Mouse (Mus musculus) lung, postnatal 0 days (tissue): Measurements from ENCODE around the gene Aipl1.

Source experiments
- CTCF ChIP-seq: IDR thresholded peaks from 2 replicates; pipeline ENCODE4 v1.5.1; 2016; ENCODE audit warnings: antibody characterized with exemption, mild to moderate bottlenecking
- EP300 ChIP-seq: IDR thresholded peaks from 2 replicates; pipeline ENCODE4 v1.6.1; 2016; ENCODE audit warnings: antibody characterized with exemption, mild to moderate bottlenecking, control low read depth

DNA sequence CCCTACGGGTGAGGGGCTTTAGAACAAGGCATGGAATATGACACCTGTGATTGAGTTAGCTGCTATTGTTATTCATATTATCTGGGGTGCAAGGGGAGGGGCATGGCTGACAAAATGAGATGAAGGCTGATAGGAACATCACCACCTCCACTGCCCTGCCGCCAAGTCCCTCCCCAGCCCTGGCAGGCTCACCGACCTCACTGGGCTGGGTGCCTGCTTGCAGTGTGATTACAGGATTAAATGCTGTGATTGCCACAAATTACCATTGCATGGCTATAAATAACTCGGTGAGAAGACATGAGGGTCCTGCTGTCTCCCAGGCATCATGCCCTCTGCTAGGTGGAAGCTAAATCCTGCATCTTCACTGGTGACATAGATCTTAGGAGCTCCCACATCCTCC is 41.3 kb upstream of the Aipl1 start:
- TF ChIP-seq CTCF (no peak), EP300 (no peak)
